Mouse (Mus musculus): ENCODE measurements around the gene Atp13a2. TPM values are rescaled to one million over a fixed set of nuclear protein-coding genes. Genes with fewer than 3 reads are reported as not detected.

Atp13a2 gene
- polyA plus RNA-seq, 1 experiment from 2014 or later: 126 TPM

DNA sequence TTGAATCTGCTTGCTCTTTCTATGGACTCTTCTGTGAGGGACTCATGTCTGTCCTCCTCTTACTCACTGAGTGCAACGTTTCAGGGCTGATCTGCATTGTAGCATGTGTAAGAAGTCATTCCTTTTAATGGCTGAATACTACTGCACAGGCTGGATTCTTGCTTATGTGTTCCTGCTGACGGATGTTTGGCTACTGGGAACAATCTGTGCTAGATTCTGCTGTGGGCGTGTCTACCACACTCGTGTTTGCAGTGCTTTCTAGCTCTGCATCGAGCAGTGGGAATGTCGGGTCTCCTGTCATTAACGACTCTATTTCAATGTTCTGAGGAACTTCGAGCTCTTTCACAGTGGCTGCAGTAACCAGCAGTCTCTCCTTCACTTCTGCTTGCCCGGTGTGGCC, 37.4 kb downstream of the Atp13a2 start:
- 76% methylated on average over 9 of the region's 9 CpGs for WGBS

DNA sequence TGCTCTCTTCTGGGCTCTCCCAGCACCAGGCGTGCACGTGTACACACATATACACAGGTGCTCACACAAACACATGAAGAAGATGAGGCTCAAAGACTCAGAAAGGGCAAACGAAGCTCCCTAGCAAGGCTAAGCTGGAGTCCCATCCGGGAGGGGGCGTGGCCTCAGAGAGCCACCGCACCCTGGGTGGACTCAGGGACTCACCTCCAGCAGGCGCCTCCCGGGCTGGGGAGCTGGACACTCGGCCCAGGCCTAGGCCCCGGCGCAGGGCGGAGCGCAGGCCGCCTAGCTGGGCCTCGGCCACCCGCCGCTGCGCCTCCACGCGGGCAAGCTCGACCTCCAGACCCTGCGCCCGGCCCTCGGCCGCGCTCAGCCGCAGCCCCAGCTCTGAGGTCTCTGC, 38.3 kb downstream of the Atp13a2 start:
- Histone ChIP-seq H3K4me1 (peaks cover 21% of the 10 kb centered on the region), H3K36me3 (peaks cover 68% of the 10 kb centered on the region), H3K9ac (no peak overlapping the region), H3K27ac (no peak overlapping the region), H3K4me2 (replicated peaks) (no peak overlapping the region), H3K4me3 (no peak overlapping the region), H3K27me3 (replicated peaks) (no peaks in the 10 kb centered on the region), H3K9me3 (no peaks in the 10 kb centered on the region)
- 77% methylated on average over 26 of the region's 27 CpGs for WGBS
- no peak for ATAC-seq (ENCODE audit: low FRiP score, low read depth)

More for the DNA sequence above, 37.4 kb downstream of the Atp13a2 start:
- peaks cover 68% of the 10 kb centered on the region for H3K36me3 ChIP-seq
- H3K4me1 ChIP-seq: peaks cover 31% of the 10 kb centered on the region
- H3K4me3 ChIP-seq: no peak overlapping the region
- H3K27me3 ChIP-seq (replicated peaks): no peaks in the 10 kb centered on the region
- no peak overlapping the region for H3K9ac ChIP-seq
- no peaks in the 10 kb centered on the region for H3K9me3 ChIP-seq
- H3K27ac ChIP-seq: no peak overlapping the region
- H3K4me2 ChIP-seq (replicated peaks): no peak overlapping the region
- ATAC-seq (ENCODE audit: low FRiP score, low read depth): no peak

DNA sequence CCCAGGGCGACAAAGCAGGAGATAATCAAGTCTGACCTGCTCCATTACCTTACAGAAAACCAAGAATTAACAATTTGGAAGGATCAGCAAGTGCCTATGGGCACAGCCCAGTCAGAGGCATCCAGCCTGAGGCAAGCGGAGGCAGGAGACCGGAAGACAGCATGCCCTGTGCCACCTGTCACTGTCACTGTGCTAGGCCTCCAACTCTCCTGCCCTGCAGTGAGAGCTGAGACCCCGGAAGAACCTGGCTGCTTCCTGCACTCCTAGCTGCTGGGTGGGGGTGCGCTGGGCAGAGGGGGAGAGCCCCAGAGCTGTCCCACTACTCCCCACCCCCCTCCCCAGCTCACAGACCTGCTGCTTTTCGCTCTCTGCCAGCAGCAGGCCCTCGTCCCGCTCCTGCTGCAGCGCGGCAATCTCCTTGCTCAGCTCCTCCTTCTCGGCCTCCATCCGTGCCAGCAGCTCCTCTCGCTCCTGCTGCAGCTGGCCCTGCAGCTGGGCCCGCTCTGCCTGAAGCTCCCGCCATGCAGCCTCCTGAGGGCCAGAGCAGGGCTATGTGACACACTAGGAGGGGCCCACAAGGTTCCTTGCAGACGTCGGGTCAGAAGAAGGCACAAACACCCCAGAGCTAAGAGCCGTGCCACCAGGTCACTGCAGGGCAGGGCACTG, 44.0 kb downstream of the Atp13a2 start:
- Histone ChIP-seq H3K4me2 (replicated peaks) (no peak overlapping the region), H3K4me3 (no peak overlapping the region), H3K9ac (no peak overlapping the region), H3K36me3 (peaks cover 77% of the 10 kb centered on the region), H3K4me1 (0 out of 2 replicates have a peak, but pooled peaks cover 6% of the 10 kb centered on the region), H3K9me3 (no peaks in the 10 kb centered on the region), H3K27ac (no peak overlapping the region), H3K27me3 (replicated peaks) (no peaks in the 10 kb centered on the region)
- 88% methylated on average over 18 of the region's 18 CpGs for WGBS
- no peak for ATAC-seq (ENCODE audit: low FRiP score, low read depth)

DNA sequence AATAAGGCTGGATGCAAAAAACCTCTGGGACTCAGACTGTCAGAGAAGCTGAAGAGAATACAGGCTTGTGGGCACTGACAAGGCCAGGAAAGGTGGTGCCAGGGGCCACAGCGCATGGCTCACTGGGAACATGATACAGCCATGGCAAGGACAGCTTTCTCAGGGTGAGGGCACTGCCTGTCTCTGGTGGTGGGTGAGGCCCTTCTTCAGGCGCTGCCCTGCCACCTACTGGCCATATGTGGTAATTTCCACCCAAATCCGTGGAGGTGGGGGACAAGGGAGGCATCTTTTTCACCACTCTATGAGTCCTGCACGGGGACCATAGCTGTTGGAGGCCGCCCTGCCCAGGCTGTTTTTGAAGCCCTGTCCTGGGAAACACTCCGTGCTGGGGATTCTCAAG, 45.1 kb downstream of the Atp13a2 start:
- no peak overlapping the region for H3K27ac ChIP-seq
- H3K36me3 ChIP-seq: peaks cover 79% of the 10 kb centered on the region
- no peaks in the 10 kb centered on the region for H3K9me3 ChIP-seq
- H3K9ac ChIP-seq: no peak overlapping the region
- no peak overlapping the region for H3K4me2 ChIP-seq (replicated peaks)
- no peak overlapping the region for H3K4me3 ChIP-seq
- no peaks in the 10 kb centered on the region for H3K27me3 ChIP-seq (replicated peaks)
- 14% methylated on average over 6 of the region's 6 CpGs for WGBS
- H3K4me1 ChIP-seq: 0 out of 2 replicates have a peak, but pooled peaks cover 6% of the 10 kb centered on the region
- peak; percentile 45 for ATAC-seq (ENCODE audit: low FRiP score, low read depth)

DNA sequence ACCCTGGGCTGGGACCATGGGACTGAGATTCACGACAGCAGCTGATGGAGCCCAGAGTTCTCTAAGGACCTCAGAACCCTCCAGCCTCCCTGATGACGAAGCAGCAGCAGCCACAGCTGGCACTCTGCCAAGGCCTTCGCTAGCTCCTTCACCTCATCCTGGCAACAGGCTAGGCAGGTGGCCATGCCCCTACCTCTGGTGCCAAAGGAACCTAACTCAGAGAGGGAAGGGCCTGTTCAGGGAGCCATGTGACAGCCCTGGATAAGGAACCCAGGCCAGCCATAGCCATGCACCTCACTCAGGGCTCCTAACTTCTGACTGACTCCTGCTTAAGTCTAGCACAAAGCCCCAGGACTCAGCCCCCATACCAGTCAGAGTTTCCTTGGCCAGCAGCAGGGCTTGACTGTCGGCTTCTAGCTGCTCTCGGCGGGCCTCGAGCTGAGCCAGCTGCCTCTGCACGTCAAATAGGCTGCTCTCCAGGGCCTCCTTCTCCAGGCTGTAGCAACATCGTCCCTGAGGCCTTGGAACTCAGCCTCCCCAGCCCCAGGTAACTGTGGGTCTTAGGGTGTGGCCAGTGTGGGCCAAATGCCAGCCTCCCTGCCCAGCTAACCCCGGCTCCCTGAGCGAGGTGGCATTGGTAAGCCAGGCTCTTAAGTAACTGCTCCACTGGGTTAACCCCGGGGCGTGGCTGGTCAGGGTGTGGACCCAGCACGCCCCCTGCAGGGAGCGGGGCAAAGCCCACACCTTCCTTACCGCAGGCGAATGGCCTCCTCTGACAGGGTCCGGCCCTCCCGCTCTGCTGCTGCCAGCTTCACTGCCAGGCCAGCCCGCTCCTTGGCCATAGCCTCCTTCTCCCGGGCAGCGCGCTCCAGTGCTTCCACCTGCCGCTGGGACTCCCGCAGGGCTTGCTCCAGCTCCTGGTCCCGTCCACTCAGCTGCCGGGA, 47.2 kb downstream of the Atp13a2 start:
- H3K9me3 ChIP-seq: no peaks in the 10 kb centered on the region
- 0 out of 2 replicates have a peak overlapping the region, but pooled peaks have one; percentile 21 for H3K9ac ChIP-seq
- no peak overlapping the region for H3K4me3 ChIP-seq
- H3K4me1 ChIP-seq: 0 out of 2 replicates have a peak, but pooled peaks cover 6% of the 10 kb centered on the region
- 83% methylated on average over 27 of the region's 27 CpGs for WGBS
- no peaks in the 10 kb centered on the region for H3K27me3 ChIP-seq (replicated peaks)
- H3K27ac ChIP-seq: peak overlapping the region; percentile 32; the same call in 1 of the 2 replicates
- peaks cover 74% of the 10 kb centered on the region for H3K36me3 ChIP-seq
- no peak overlapping the region for H3K4me2 ChIP-seq (replicated peaks)
- ATAC-seq (ENCODE audit: low FRiP score, low read depth): no peak

DNA sequence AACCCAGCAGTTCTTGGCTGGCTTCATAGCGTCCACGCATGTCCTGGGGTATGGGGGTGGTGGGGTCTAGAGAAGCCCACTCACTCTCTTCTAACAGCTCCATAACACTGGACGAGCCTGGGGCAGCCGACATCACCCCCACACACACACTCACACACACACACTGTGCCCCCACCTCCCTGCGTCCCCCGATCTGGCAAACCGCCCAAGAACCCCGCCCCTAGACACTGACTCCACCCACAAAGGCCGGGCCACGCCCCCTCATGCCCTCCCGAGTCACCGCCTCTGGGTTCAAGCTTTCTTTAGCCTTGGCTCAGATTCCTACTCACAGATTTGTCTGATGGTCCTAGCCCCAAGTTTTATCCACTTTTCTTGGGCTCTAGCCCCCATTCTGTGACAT, 54.4 kb downstream of the Atp13a2 start:
- WGBS: 50% methylated on average over 12 of the region's 12 CpGs
- Histone ChIP-seq H3K27ac (no peak overlapping the region), H3K4me2 (replicated peaks) (no peak overlapping the region), H3K27me3 (replicated peaks) (no peaks in the 10 kb centered on the region), H3K4me1 (peaks cover 5% of the 10 kb centered on the region; the same call in 1 of the 2 replicates), H3K36me3 (peaks cover 50% of the 10 kb centered on the region), H3K9ac (no peak overlapping the region), H3K4me3 (no peak overlapping the region), H3K9me3 (no peaks in the 10 kb centered on the region)
- no peak for ATAC-seq (ENCODE audit: low FRiP score, low read depth)

DNA sequence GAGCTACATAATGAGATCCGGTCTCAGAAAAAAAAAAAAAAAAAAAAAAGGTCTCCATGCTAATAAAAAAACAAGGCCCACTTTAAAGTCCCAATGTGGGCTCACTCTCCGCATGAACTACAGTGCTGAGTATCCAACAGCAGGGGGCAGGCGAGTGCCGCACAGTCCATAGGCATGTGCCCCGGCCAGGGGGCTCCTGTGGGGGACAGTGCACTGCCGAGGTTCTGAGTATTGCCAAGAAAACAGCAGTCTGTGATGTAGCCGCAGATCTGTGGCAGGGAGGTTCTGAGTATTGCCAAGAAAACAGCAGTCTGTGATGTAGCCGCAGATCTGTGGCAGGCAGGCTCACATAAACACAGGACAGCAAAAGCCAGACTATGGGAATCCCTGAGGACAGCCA, 58.1 kb downstream of the Atp13a2 start:
- Histone ChIP-seq H3K9ac (no peak overlapping the region), H3K27ac (no peak overlapping the region), H3K4me3 (no peak overlapping the region), H3K27me3 (replicated peaks) (no peaks in the 10 kb centered on the region), H3K36me3 (peaks cover 37% of the 10 kb centered on the region), H3K9me3 (no peaks in the 10 kb centered on the region), H3K4me2 (replicated peaks) (no peak overlapping the region), H3K4me1 (peaks cover 27% of the 10 kb centered on the region)
- ATAC-seq (ENCODE audit: low FRiP score, low read depth): no peak
- 21% methylated on average over 8 of the region's 8 CpGs for WGBS

DNA sequence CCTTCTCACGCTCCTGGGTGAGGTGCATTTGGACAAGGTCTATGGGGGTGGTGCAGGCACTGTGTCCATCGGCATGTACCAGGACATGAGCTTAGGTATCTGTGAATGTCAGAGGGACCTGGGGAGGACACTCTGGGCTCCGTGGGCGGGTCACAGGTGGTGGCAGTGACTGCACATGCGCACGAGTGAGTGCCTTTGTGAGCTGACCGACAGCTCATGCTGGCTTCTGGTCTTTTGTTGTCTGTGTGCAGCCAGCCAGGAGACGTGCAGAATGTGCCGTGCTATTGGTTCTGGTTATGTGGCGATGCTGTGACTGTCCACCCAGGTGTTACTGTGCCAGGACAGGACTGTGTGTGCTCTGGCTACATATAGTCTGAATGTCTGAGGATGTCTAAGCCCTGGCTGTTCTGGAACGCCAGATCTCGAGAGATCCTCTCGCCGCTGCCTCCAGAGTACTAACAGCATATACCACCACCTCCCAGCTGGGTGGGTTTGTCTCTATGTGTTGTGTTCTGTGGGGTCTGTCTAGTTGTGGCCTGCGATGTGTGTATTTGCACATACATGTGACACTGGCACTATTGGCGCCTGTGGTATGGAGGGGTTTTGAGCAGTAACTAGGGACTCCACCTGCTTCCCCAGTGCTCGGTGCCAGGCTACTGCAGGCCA, 62.3 kb downstream of the Atp13a2 start:
- Histone ChIP-seq H3K27ac (peak overlapping the region; percentile 88), H3K9ac (0 out of 2 replicates have a peak overlapping the region, but pooled peaks have one; percentile 44), H3K4me3 (no peak overlapping the region), H3K9me3 (no peaks in the 10 kb centered on the region), H3K27me3 (replicated peaks) (no peaks in the 10 kb centered on the region), H3K4me1 (peaks cover 46% of the 10 kb centered on the region), H3K4me2 (replicated peaks) (peak overlapping the region; percentile 46), H3K36me3 (peaks cover 16% of the 10 kb centered on the region)
- peak; percentile 21 for ATAC-seq (ENCODE audit: low FRiP score, low read depth)
- 34% methylated on average over 17 of the region's 17 CpGs for WGBS

DNA sequence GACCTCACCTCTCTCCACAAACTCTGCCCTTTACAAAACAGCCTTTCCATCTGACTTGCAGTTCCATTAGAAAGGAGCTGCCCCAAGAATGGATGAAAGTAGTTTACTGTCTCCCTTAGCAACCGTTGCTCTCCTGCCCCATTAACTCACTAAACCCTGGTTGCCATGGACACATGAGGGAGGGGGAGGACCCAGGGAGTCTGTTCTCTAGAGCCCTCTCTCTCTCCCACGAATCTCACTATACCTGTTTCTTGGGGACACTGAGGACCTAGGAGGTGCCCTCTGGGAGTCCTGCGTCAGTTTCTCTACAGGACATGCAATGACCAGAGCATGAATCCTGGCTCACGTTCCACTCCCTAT, 62.8 kb downstream of the Atp13a2 start:
- Histone ChIP-seq H3K9me3 (no peaks in the 10 kb centered on the region), H3K4me1 (peaks cover 49% of the 10 kb centered on the region), H3K4me2 (replicated peaks) (peak overlapping the region; percentile 46), H3K9ac (no peak overlapping the region), H3K27ac (peak overlapping the region; percentile 88), H3K27me3 (replicated peaks) (no peaks in the 10 kb centered on the region), H3K4me3 (no peak overlapping the region), H3K36me3 (peaks cover 16% of the 10 kb centered on the region)
- WGBS: 16% methylated on average over 4 of the region's 4 CpGs
- peak; percentile 63 for ATAC-seq (ENCODE audit: low FRiP score, low read depth)

DNA sequence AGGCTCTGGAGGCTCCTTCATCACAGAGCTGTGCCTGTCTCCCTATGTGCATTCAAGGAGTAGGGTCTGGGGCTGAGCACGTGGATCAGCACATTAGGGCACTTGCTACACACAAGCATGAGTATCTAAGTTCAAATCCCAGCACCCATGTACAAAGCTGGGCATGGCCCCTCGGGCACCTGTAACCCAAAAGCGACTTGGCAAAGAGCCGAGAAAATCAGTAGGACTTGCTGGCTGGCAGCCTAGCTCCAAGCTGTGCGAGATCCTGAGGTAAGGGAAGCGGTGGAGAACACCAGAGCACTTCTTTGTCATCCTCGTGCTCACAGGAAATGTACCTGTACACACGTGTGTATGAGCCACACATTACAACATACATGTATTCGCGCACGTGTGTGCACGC, 65.8 kb downstream of the Atp13a2 start:
- H3K4me2 ChIP-seq (replicated peaks): no peak overlapping the region
- H3K9ac ChIP-seq: no peak overlapping the region
- peaks cover 44% of the 10 kb centered on the region for H3K4me1 ChIP-seq
- H3K4me3 ChIP-seq: no peak overlapping the region
- H3K27ac ChIP-seq: no peak overlapping the region
- no peak for ATAC-seq (ENCODE audit: low FRiP score, low read depth)
- WGBS: 92% methylated on average over 12 of the region's 12 CpGs
- H3K27me3 ChIP-seq (replicated peaks): no peaks in the 10 kb centered on the region
- H3K9me3 ChIP-seq: no peaks in the 10 kb centered on the region
- peaks cover 23% of the 10 kb centered on the region for H3K36me3 ChIP-seq

DNA sequence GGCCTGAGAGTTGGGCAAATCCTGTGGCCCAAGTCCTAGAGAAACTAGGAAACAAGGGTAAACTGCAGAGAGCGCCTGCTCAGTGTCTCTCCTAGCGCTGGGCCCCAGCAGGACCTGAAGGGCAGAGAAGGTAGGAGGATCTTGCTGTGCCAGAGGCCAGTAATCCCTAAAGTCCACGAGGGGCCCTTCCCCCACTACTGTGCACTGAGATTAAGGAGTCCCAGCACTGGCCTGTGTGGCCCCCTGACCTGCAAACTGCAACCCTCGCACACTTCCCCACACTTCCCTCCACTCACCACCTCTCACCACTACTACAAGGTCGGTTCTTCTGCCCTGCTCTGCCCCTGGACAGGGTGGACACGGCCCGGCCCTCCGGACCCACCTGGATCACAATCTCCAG, 66.5 kb downstream of the Atp13a2 start:
- 58% methylated on average over 8 of the region's 8 CpGs for WGBS
- peaks cover 38% of the 10 kb centered on the region for H3K4me1 ChIP-seq
- ATAC-seq (ENCODE audit: low FRiP score, low read depth): no peak
- H3K27me3 ChIP-seq (replicated peaks): no peaks in the 10 kb centered on the region
- H3K4me3 ChIP-seq: no peak overlapping the region
- H3K4me2 ChIP-seq (replicated peaks): 0 out of 2 replicates have a peak overlapping the region, but pooled peaks have one; percentile 23
- no peaks in the 10 kb centered on the region for H3K9me3 ChIP-seq
- no peak overlapping the region for H3K27ac ChIP-seq
- H3K9ac ChIP-seq: no peak overlapping the region
- peaks cover 27% of the 10 kb centered on the region for H3K36me3 ChIP-seq

All from neural tube, embryonic 12.5 days (tissue).